Mouse (Mus musculus) lung, adult 18-20 months (tissue): ENCODE measurements around the gene Ulk1.
"Not testable (repeated sequence)": the region's sequence is repeated elsewhere in the genome, so short reads cannot be mapped to it uniquely, and the experiment has no call there.

Source experiments
- DNase-seq, 2 experiments: peaks; one replicate each; pipeline ENCODE4 v3.0.0; 2022; ENCODE audit warnings: mixed read lengths in 2 of 2

Gene Ulk1

GRCm38 (mm10) chr5:110809667-110810325, at the start of gene Ulk1:
Gene Ulk1 (minus strand): TSS chr5:110810097.
- DNase-seq: peak; percentile 99

DNA sequence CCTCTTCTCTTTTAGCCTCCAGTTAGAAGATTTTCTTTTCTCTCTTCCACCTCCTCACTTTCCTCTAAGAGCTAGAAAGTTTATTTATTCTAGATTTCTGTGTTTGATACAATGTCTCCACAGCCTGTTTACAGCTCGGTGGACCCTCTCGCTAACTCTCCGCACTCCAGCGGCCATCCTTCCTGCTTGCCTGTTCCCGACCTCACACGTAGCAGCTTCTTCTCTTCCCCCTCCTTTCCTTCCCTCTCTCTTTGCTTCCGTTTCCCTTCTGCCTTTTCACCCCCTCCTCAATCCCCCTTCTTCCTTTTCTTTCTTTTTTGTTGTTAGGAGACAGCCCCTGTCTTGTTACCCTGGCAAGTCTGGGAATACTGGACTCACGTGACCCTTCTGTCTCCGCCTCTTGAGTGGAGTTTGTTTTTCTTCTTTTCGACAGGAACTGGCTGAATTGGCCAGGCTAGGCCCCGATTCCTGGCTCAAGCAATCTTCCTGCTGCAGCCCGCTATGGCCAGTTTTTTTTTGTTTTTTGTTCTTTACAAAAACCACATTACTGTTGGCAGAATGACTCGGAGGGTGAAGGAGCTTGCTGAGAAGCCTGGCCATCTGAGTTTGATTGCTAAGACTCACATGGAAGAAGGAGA, 49.2 kb upstream of the Ulk1 start:
- peak; percentile 68 to 77 for DNase-seq

GRCm38 (mm10) chr5:110857091-110857490, 47.2 kb upstream of the Ulk1 start:
- DNase-seq: no peak

DNA sequence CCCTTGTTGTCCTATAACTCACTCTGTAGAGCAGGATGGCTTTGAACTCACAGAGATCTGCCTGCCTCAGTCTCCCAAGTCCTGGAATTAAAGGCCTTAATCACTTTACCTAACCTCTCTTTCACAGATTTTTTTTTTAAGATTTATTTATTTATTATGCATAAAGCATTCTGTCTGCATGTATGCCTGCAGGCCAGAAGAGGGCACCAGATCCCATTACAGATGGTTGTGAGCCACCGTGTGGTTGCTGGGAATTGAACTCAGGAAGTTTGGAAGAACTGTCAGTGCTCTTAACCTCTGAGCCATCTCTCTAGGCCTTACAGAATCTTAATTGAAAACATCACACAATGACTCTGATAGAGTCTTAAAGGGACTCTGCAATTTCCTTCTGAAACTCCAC, 43.1 kb upstream of the Ulk1 start:
- DNase-seq: no peak

- no peak for DNase-seq
These were observed 31.4 kb upstream of the Ulk1 start for GRCm38 (mm10) chr5:110841046-110841862.

- DNase-seq: peak; percentile 46 to 58
These were observed 30.6 kb upstream of the Ulk1 start for GRCm38 (mm10) chr5:110840465-110840864.

GRCm38 (mm10) chr5:110839678-110840365, 29.9 kb upstream of the Ulk1 start, which contains the start of the genes Hscb and Chek2:
Gene Hscb (minus strand): TSS chr5:110839777.
Gene Chek2 (plus strand): TSS chr5:110839979.
- DNase-seq: peak; percentile 99

GRCm38 (mm10) chr5:110839038-110839677, 29.3 kb upstream of the Ulk1 start:
- no peak for DNase-seq

- DNase-seq: not testable (repeated sequence)
These were observed 28.1 kb upstream of the Ulk1 start for GRCm38 (mm10) chr5:110838016-110838415.

DNA sequence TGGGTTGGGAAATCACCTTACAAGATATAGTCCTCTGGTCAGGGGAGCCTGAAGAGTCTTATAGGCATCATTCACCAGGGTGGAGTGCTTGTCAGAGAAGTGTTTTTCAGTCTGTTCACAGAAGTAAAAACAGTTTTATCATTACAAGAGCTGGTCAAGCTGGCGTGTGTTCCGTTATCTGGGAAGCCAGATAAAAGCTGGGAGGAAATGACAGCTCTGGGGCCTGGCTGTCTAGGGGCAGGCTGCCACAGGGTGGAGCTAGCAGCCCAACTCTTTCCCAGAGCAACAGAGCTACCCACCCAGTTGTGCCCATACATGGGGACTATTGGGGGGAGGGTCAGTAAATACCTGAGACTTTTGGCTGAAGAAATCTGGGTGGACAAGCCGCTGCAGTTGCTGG, 26.1 kb upstream of the Ulk1 start:
- peak; percentile 75 to 84 for DNase-seq

DNA sequence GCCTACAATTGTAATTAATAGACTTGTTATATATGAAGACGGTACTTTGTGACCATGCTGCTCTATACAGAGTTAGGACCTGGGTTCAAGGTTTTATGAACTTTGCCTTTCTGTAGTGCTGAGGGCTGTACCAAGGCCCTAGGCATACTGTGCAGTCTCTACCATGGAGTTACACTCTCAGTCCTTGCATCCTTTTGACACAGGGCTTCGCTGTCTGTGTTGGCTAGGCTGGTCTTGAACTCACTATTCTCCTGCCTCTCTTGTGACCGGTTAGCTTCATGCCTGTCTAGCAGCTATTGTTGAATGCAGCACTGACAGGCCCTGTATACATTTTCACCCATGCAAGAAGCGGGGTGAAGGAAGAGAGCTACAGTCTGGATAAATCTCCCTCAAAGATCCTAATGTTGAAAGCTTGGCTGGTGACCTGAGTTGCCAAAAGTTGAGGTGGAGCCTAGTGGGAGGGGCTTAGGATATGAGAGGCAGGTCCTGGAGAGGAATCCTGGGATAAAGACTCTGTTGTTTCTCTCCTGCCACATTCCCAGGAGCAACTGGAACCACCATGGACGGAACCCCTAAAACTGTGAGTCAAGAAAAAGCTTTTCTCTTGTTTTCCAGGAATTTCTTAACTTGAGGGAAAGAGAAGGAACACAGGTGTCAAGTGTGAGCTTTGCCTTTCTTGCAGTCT, 21.3 kb upstream of the Ulk1 start:
- no peak for DNase-seq

DNA sequence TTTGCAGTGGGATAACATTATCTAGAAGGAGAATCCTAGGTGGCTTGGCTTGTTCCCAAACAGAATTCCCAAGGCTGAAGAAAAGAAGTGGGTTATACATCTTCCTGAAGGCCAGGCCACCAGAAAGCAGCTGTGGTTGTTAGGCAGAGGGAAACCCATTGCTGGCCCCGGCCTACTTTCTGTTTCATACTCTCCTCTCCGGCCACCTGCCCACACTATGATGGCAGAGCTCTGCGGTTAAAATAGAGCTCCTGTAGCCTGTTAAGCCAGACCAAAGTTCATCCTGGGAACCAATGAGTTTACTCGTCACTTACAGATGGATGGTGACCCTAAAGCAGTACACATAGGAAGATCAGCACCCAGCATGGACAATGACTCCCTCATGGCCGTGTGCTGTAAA, 17.7 kb upstream of the Ulk1 start:
- no peak for DNase-seq

GRCm38 (mm10) chr5:110826781-110827495, 17.0 kb upstream of the Ulk1 start:
- DNase-seq: no peak

- no peak for DNase-seq
These were observed 14.5 kb upstream of the Ulk1 start for GRCm38 (mm10) chr5:110824421-110824820.

GRCm38 (mm10) chr5:110808821-110809666, 853 bp downstream of the Ulk1 start:
- DNase-seq: peak; percentile 26 to 39

DNA sequence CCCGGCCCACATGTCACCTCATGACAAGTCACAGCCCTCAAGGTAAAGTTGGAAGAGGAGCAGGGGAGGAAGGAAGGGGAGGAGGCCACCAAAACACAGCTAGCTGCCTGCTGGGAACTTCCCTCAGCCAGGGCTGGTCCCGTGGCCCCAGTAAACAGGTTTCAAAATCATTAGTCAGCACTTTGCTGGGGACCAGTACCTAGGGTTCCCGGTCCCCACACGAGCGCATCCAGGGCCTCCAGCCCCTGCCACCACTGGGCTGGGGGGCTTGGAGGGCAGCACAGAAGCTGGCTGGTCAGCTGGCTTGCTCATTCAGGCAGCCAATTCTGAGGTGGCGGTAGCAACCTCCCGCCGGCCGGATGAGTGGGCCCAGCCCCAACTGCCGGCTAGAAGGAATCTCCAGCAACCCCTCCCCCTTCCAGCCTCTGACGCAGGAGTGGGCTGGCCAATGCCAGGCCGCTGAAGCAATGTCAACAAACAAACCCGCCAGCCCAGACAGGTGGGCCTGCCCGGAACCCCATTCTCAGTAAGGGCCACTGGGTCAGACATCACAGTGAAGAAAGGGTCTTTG, 1.8 kb downstream of the Ulk1 start:
- peak; percentile 94 to 96 for DNase-seq

DNA sequence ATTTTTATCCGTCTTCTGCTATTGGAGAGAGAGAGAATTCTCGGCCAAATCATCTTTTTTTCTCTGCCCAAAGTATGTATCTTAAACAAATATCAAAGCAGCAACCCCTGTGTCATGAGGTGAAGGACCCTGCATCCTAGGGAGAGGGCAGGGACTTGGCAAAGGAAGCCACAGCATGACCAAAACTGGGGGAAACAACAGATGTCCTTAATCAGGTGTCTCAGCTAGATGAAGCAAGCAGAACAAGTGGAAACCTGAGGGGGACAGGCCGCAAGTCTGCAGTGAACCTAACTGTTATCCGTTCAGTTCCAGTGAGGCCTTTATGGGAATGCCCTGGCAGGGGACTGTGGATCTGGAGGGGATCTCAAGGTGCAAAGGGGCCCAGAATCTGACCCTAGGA, 2.4 kb downstream of the Ulk1 start:
- no peak for DNase-seq

DNA sequence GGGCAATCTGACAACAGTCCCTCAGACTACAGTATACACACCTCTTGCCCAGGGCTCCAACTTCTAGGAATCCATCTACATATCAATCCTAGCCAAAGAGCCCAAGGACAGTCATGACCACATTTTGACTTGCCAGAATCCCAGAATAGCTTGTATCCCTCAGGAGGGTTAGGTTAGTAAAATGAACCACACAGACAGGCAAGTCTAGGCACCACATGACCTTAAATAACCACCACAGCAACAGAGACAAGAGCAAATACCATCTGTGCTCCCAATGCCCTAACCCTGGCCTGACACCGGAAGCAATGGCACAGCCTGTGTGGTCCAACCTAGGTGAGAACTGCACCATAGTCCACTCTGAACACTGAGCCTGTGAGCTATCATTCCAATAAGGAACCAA, 3.2 kb downstream of the Ulk1 start:
- DNase-seq: no peak

GRCm38 (mm10) chr5:110806154-110806553, 3.7 kb downstream of the Ulk1 start:
- no peak for DNase-seq
